Mouse (Mus musculus): ENCODE results near the gene Cela3b.
"Not testable (repeated sequence)": the region's sequence is repeated elsewhere in the genome, so short reads cannot be mapped to it uniquely, and the experiment has no call there.

DNA sequence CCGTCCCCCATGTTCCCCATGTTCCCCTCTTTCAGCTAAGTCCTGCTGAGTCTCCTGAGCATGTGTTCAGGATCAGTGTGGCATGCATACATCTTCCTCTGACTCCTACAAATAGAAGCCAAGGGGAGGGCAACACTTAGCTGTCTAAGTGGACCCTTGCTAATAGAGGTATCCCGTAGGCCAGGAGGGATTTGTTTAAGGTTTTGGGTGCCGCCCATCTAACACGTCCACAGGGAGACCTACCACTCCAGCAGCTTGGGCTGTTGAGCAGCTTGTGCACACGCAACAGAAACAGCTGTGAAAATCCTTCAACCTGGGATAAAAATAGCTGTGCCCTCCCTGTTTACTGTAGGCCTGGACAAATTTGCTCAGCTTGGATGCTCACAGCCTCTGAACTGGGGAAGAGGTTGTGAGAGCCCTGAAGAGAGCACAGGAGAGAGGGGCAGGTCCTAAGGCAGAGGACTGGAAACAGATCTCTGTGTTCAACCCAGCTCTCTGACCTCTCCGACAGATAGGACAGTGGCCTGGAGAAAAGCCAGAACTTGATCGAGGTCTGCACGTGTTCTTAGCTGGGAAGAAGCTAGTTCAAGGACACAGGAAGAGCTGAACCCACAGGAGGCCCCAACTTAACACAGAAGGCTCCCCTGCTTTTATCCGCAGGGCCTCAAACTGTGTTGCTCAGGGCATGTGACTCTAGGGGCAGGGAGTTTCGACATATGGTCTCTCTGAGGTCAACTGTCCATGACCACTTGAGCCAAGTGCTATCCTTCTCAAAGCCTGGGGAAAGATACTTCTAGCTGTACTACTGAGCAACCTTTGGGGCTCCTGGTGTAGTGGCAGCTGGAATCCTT, 2.6 kb upstream of the Cela3b start:
- TF ChIP-seq CTCF, EP300 (IDR thresholded peaks at IDR 0.05): not testable (repeated sequence)
